Mouse (Mus musculus) ES-E14 (cell line): ENCODE data around the gene Tkt. TPM values are rescaled to one million over a fixed set of nuclear protein-coding genes. Genes with fewer than 3 reads are reported as not detected.

Experiments used
- DNase-seq: peaks from one replicate; pipeline ENCODE4 v3.0.0-alpha.2; 2013; ENCODE audit warnings: low read depth, low spot score
- H3K27ac ChIP-seq: 2 replicates; pipeline ENCODE4 v1.5.1; 2012; ENCODE audit warnings: low read depth, mild to moderate bottlenecking, low read length, moderate library complexity, mixed read lengths; ENCODE audit not compliant: poor library complexity, insufficient read depth, severe bottlenecking
- H3K36me3 ChIP-seq: 2 replicates; pipeline ENCODE4 v1.6.1; 2012; ENCODE audit warnings: mild to moderate bottlenecking, low read length, moderate library complexity, mixed read lengths; ENCODE audit not compliant: control insufficient read depth, poor library complexity, insufficient read depth, severe bottlenecking
- H3K4me1 ChIP-seq, 2 experiments: fragments of 150-350 bp in 1 of 2; sonication (generic) in 1 of 2; 2 replicates each; pipeline ENCODE4 v1.6.1; 2012; ENCODE audit warnings: low read length in 2 of 2, mild to moderate bottlenecking in 1 of 2, mixed read lengths in 1 of 2; ENCODE audit not compliant: control insufficient read depth in 2 of 2, insufficient read depth in 2 of 2, poor library complexity in 1 of 2
- H3K4me3 ChIP-seq, 2 experiments: fragments of 150-350 bp in 1 of 2; sonication (generic) in 1 of 2; 2 replicates each; pipeline ENCODE4 v1.5.1; 2012; ENCODE audit warnings: low read length in 2 of 2, low read depth in 1 of 2, mild to moderate bottlenecking in 1 of 2, mixed read lengths in 1 of 2; ENCODE audit not compliant: insufficient read depth in 1 of 2, poor library complexity in 1 of 2, severe bottlenecking in 1 of 2
- H3K9ac ChIP-seq: 2 replicates; pipeline ENCODE4 v1.6.1; 2012; ENCODE audit warnings: low read depth, mild to moderate bottlenecking, low read length, mixed read lengths; ENCODE audit not compliant: poor library complexity, insufficient read depth, severe bottlenecking
- H3K9me3 ChIP-seq: fragments of 150-350 bp; sonication (generic); 2 replicates; pipeline ENCODE4 v1.6.1; 2012; ENCODE audit warnings: low read depth, mild to moderate bottlenecking, low read length; ENCODE audit not compliant: control insufficient read depth, insufficient read depth
- CHD2 ChIP-seq: IDR thresholded peaks from 2 replicates; pipeline ENCODE4 v1.6.1; 2014; ENCODE audit warnings: mild to moderate bottlenecking, low read depth, low read length, inconsistent platforms
- HCFC1 ChIP-seq: IDR thresholded peaks from 2 replicates; pipeline ENCODE4 v1.6.1; 2012; ENCODE audit warnings: low read length, inconsistent platforms, borderline replicate concordance; ENCODE audit not compliant: insufficient read depth
- MAFK ChIP-seq: IDR thresholded peaks from 2 replicates; pipeline ENCODE4 v1.6.1; 2014; ENCODE audit warnings: mild to moderate bottlenecking, low read depth, low read length, inconsistent platforms; ENCODE audit not compliant: insufficient read depth
- ZC3H11A ChIP-seq: IDR thresholded peaks from 2 replicates; pipeline ENCODE4 v1.6.1; 2012; ENCODE audit warnings: low read depth, mild to moderate bottlenecking, inconsistent platforms, low read length, borderline replicate concordance
- ZNF384 ChIP-seq: IDR thresholded peaks from 2 replicates; pipeline ENCODE4 v1.6.1; 2012; ENCODE audit warnings: low read depth, low read length, inconsistent platforms
- in situ Hi-C, 2 experiments: fragments of 600-800 bp; cut with MboI; formaldehyde crosslinking; loops; one replicate each; pipeline ENCODE4 v1.15.1; 2025; ENCODE audit warnings: low sequenced_read_pairs in 2 of 2, inconsistent platforms in 1 of 2; ENCODE audit not compliant: unreplicated experiment in 2 of 2
- total RNA-seq: library from RNA; depleted of rRNA; stranded (reverse); fragments of 300-350 nt; gene quantifications from 2 replicates; pipeline ENCODE4 v1.2.3, GENCODE M21; 2012

The Tkt gene
- total RNA-seq, 1 experiment = 740 TPM

DNA sequence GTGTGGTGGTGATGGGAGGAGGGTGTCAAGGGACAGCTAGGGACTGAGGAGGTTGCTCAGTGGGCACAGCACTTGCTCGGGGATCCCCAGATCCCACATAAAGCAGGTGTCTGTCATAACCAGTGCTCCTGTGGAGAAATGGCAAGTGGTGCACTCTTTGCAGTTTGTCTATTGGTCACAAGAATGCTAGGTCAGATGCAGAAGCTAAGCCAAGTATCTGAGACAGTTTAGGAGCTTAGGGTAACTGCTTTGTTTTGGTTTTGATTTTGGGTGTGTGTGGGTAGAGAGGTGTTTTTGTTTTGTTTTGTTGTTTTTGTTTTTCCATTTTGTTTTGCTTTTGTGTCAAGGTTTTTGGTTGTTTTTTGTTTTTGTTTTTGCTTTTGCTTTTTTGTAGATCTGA, 33.1 kb downstream of the Tkt start:
- in situ Hi-C loops = no loop called here
- Histone ChIP-seq H3K36me3 (no peaks in the 10 kb centered on the region), H3K4me1 (peaks cover 6 to 17% of the 10 kb centered on the region in 2 experiments), H3K9me3 (no peaks in the 10 kb centered on the region), H3K4me3 (no peak overlapping the region), H3K9ac (no peak overlapping the region), H3K27ac (no peak overlapping the region; the same call in 1 of the 2 replicates)
- TF ChIP-seq ZC3H11A (no peak), MAFK (no peak), ZNF384 (no peak), HCFC1 (no peak)
- DNase-seq = no peak

DNA sequence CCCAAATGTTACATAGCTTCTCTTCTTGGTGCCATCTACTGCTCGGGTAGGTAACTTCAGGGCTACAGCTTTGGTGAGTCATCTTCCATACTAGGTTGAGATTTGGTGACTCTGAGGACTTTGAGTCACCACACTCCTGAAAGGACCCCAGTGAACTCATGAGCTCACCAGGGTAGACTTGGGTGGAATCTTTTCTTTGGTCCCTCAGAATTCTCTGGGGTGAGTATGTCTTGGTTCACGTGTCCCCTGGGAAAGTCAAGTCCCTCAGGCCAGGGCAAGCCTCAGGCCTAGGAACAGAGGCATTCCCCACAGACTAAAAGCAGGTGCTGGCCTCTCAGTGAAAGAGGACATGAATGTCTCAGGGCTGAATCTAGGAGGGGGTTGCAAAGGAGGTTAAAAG, 35.9 kb downstream of the Tkt start:
- Histone ChIP-seq H3K4me3 (no peak overlapping the region), H3K4me1 (peaks cover 6 to 19% of the 10 kb centered on the region in 2 experiments), H3K36me3 (no peaks in the 10 kb centered on the region), H3K9ac (peak overlapping the region; percentile 15; the same call in 1 of the 2 replicates), H3K27ac (peak overlapping the region; percentile 44; the same call in 1 of the 2 replicates), H3K9me3 (no peaks in the 10 kb centered on the region)
- in situ Hi-C loops = no loop called here
- no peak for TF ChIP-seq MAFK
- no peak for TF ChIP-seq HCFC1
- no peak for TF ChIP-seq ZC3H11A
- no peak for TF ChIP-seq CHD2
- TF ChIP-seq ZNF384 = no peak
- no peak for DNase-seq

DNA sequence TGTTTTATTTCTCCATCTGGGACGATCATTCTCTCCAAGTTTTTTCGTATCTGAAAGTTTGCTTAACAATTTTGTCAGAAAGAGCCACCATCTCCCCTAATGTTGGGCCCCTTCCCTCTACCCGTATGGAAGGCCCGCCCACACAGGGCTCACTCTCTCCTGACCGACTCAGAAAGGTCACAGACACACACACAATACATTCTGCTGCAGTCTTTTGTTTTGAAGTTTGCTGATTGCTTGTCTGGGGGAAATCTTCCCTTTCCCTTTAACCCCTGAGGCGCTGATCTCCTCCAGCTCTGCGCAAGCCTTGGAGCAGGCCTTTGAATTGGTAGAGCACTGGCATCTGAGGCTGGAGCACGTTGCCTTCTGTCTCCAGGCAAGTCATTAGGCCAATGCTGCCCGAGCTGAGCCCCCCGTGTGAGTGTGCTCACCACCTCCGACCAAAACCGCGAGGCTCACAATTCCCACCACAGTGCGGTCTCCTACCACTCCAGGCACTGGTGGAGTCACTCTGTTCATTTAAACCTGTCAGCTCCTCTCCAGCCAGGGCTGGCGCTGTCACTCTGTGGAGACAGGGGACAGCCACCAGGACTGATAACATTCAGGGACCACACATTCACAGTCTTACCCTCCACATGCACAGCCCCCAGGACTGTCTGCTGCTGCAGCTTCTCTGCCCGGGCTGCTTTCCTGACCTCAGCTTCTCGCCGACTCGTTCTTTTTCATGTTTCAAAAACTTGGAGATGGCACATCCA, 36.5 kb downstream of the Tkt start:
- in situ Hi-C loops = no loop called here

DNA sequence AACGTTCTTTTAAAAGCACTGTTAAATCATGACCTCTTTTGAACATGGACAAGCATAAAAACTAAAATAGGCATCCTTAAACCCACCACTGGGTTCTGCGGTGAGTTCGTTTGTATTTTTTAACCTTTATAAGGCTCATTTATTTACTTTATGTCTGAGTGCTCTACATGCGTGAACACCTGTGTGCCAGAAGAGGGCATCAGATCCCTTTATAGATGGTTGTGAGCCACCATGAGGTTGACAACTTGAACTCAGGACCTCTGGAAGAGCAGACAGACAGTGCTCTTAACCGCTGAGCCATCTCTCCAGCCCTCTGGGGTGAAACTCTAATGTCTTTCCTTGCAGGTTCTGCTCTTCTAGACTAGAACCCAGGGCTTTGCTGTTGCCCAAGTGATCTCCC, 37.2 kb downstream of the Tkt start:
- no peak overlapping the region for H3K27ac ChIP-seq
- no peaks in the 10 kb centered on the region for H3K36me3 ChIP-seq
- H3K9me3 ChIP-seq = no peaks in the 10 kb centered on the region
- H3K4me1 ChIP-seq = peaks cover 6 to 19% of the 10 kb centered on the region in 2 experiments
- in situ Hi-C loops = no loop called here
- no peak overlapping the region for H3K9ac ChIP-seq
- DNase-seq = no peak
- H3K4me3 ChIP-seq = no peak overlapping the region
- TF ChIP-seq ZC3H11A = no peak
- no peak for TF ChIP-seq MAFK
- no peak for TF ChIP-seq ZNF384
- TF ChIP-seq HCFC1 = no peak
- no peak for TF ChIP-seq CHD2

More for the DNA sequence above, 36.5 kb downstream of the Tkt start:
- Histone ChIP-seq H3K9me3 (no peaks in the 10 kb centered on the region), H3K4me3 (no peak overlapping the region; a peak in 2 of 4 replicates), H3K27ac (peak overlapping the region; percentile 1), H3K9ac (peak overlapping the region; percentile 26; the same call in 1 of the 2 replicates), H3K36me3 (no peaks in the 10 kb centered on the region), H3K4me1 (peaks cover 6 to 19% of the 10 kb centered on the region in 2 experiments)
- peak; percentile 59 for DNase-seq
- no peak for TF ChIP-seq HCFC1
- TF ChIP-seq ZC3H11A = no peak
- no peak for TF ChIP-seq ZNF384
- no peak for TF ChIP-seq MAFK
- no peak for TF ChIP-seq CHD2
